Mouse (Mus musculus): ENCODE data around the gene Pik3ap1. TPM values are rescaled to one million over a fixed set of nuclear protein-coding genes. Genes with fewer than 3 reads are reported as not detected.

The Pik3ap1 gene
- polyA plus RNA-seq, 1 experiment from 2014 or later: 1.9 TPM

DNA sequence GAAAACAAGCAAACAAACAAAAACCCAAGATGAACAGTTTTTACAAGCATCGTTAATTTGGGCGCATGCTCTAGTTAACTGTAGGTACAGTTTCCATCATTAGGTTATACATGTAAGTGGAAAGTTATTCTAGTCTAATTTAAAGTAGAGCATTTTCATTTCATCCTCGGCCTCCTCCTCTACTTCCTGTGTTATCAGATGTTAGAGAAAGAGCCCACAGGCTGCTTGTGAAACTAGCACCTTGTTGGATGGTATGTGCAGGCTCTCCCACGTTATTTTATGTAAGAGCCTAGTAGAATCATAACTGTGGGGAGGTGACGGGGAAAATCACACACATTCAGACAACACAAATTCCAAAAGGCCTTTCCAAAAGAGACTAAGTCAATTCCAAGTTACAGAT is 19.3 kb downstream of the Pik3ap1 start:
- no peaks in the 10 kb centered on the region for H3K9me3 ChIP-seq
- H3K4me1 ChIP-seq: no peaks in the 10 kb centered on the region
- no peak for DNase-seq (ENCODE audit: extremely low spot score, low spot score)
- H3K4me3 ChIP-seq: no peak overlapping the region
- H3K27ac ChIP-seq: no peak overlapping the region
- no peaks in the 10 kb centered on the region for H3K36me3 ChIP-seq (replicated peaks)
- no peaks in the 10 kb centered on the region for H3K27me3 ChIP-seq (ENCODE audit: poor library complexity, severe bottlenecking)
- 91% methylated on average over 5 of the region's 5 CpGs for WGBS

- Histone ChIP-seq H3K4me1 (no peaks in the 10 kb centered on the region), H3K27me3 (ENCODE audit: poor library complexity, severe bottlenecking) (no peaks in the 10 kb centered on the region), H3K36me3 (replicated peaks) (no peaks in the 10 kb centered on the region), H3K4me3 (no peak overlapping the region), H3K9me3 (no peaks in the 10 kb centered on the region), H3K27ac (no peak overlapping the region)
- WGBS: 90% methylated on average over 3 of the region's 3 CpGs
- DNase-seq (ENCODE audit: extremely low spot score, low spot score): no peak
These were observed 20.4 kb downstream of the Pik3ap1 start for GRCm38 (mm10) chr19:41364509-41364908.

- Histone ChIP-seq H3K9me3 (no peaks in the 10 kb centered on the region), H3K27me3 (ENCODE audit: poor library complexity, severe bottlenecking) (no peaks in the 10 kb centered on the region), H3K27ac (no peak overlapping the region), H3K4me3 (no peak overlapping the region), H3K36me3 (replicated peaks) (no peaks in the 10 kb centered on the region), H3K4me1 (no peaks in the 10 kb centered on the region)
- no peak for DNase-seq (ENCODE audit: extremely low spot score, low spot score)
- WGBS: 91% methylated on average over 2 of the region's 2 CpGs
These were observed 21.9 kb downstream of the Pik3ap1 start for GRCm38 (mm10) chr19:41362963-41363362.

DNA sequence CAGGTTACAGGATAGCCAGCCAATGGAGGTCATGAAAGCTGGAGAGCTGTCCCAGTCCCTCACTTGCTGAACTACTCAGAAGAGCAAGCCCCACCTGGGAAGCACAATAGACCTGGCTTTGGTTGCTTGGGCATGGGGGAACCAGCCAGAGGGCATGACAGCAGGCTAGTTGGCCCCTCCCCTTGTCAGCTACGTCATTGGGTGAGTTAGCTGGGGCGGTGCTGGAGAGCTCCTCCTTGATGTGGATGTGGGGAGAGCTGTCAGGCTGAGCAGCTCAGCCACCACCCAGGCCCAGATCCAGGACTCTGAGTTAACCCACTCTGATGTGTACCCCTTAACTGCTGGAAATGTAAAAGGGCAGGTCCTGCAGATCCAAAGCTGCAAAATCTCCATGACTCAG is 24.4 kb downstream of the Pik3ap1 start:
- no peak for DNase-seq (ENCODE audit: extremely low spot score, low spot score)
- Histone ChIP-seq H3K4me3 (no peak overlapping the region), H3K9me3 (no peaks in the 10 kb centered on the region), H3K4me1 (no peaks in the 10 kb centered on the region), H3K27me3 (ENCODE audit: poor library complexity, severe bottlenecking) (no peaks in the 10 kb centered on the region), H3K36me3 (replicated peaks) (no peaks in the 10 kb centered on the region), H3K27ac (no peak overlapping the region)
- WGBS: 12% methylated on average over 2 of the region's 2 CpGs

DNA sequence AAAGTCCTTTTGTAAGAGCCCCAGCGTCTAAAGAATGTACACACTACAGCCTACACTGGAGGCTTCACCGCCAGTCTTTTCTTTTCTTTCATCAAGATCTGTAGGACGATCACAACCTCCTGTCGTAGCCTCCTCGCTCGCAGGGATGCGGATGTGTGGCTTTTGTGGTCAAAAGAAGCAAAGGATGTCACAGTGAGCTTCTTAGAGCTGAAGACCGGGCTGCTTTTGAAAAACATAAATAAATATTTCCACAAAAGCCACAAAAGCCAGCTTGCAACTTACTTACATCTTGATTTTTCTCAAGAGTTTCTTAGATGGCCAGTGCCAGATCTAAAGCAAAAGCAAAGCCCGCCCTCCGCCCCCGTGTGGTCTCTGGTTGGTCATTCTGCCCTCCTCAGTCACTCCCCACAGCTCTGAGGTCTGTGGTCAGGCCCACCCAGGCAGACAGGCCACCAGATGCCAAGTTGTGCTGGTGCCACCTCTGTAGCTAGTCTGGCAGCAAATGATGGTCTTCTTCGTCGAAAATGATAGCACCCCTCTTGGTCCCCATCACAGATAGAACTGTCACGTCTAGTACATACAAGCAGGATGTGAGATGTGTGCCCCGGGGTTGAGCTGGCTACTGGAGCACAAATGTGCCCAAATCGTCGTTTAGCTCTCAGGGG is 30.5 kb downstream of the Pik3ap1 start:
- no peak overlapping the region for H3K4me3 ChIP-seq
- H3K9me3 ChIP-seq: no peaks in the 10 kb centered on the region
- H3K27ac ChIP-seq: no peak overlapping the region
- DNase-seq (ENCODE audit: extremely low spot score, low spot score): no peak
- H3K36me3 ChIP-seq (replicated peaks): no peaks in the 10 kb centered on the region
- no peaks in the 10 kb centered on the region for H3K4me1 ChIP-seq
- 89% methylated on average over 17 of the region's 17 CpGs for WGBS
- H3K27me3 ChIP-seq (ENCODE audit: poor library complexity, severe bottlenecking): no peaks in the 10 kb centered on the region

DNA sequence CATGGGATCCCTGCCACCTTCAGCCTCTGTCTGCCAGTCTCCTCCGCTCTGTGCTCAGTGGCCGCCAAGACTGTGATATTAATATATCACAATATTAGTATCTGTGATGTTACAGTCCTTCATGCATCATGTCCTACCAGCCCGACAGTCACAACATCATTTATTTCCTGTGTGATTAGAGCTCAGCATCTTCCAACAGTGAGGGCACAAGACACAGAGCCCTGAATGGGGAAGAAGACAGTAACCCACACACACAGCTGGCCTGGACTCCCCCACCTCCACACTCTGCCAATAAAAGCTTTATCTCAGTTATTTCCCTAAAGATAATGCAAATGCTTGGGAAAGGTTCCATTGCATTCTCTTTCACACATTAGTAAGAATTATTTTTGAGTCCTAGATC is 35.3 kb downstream of the Pik3ap1 start:
- no peak overlapping the region for H3K4me3 ChIP-seq
- H3K4me1 ChIP-seq: peaks cover 31% of the 10 kb centered on the region
- H3K9me3 ChIP-seq: no peaks in the 10 kb centered on the region
- H3K27me3 ChIP-seq (ENCODE audit: poor library complexity, severe bottlenecking): no peaks in the 10 kb centered on the region
- 97% methylated on average over 3 of the region's 3 CpGs for WGBS
- H3K36me3 ChIP-seq (replicated peaks): no peaks in the 10 kb centered on the region
- no peak for DNase-seq (ENCODE audit: extremely low spot score, low spot score)
- H3K27ac ChIP-seq: no peak overlapping the region

DNA sequence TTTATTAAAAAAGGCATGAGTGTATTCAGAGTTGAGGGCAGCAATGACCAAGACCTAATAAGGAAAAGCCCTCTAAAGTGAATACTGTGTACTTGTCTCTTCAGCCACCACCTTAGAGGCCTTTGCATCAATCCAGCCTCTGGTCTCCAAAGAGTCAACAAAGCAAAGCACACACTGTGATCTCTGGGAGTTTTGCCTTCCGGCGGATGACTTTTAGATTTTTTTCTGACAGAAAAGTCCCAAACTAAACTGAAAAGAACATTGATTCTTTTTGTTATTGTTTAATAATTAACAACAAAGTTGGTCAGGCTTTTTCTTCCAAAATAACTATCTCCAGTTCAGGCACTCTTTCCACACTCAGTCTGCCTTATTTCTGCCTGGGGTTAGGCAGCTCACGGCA is 36.7 kb downstream of the Pik3ap1 start:
- Histone ChIP-seq H3K36me3 (replicated peaks) (no peaks in the 10 kb centered on the region), H3K27ac (no peak overlapping the region), H3K4me1 (peaks cover 32% of the 10 kb centered on the region), H3K9me3 (no peaks in the 10 kb centered on the region), H3K4me3 (no peak overlapping the region), H3K27me3 (ENCODE audit: poor library complexity, severe bottlenecking) (no peaks in the 10 kb centered on the region)
- WGBS: 96% methylated on average over 3 of the region's 3 CpGs
- no peak for DNase-seq (ENCODE audit: extremely low spot score, low spot score)

GRCm38 (mm10) chr19:41347326-41347725 is 37.6 kb downstream of the Pik3ap1 start:
- no peaks in the 10 kb centered on the region for H3K36me3 ChIP-seq (replicated peaks)
- peaks cover 32% of the 10 kb centered on the region for H3K4me1 ChIP-seq
- H3K27ac ChIP-seq: no peak overlapping the region
- WGBS: 85% methylated on average over 4 of the region's 4 CpGs
- no peak overlapping the region for H3K4me3 ChIP-seq
- H3K27me3 ChIP-seq (ENCODE audit: poor library complexity, severe bottlenecking): no peaks in the 10 kb centered on the region
- no peak for DNase-seq (ENCODE audit: extremely low spot score, low spot score)
- H3K9me3 ChIP-seq: no peaks in the 10 kb centered on the region

DNA sequence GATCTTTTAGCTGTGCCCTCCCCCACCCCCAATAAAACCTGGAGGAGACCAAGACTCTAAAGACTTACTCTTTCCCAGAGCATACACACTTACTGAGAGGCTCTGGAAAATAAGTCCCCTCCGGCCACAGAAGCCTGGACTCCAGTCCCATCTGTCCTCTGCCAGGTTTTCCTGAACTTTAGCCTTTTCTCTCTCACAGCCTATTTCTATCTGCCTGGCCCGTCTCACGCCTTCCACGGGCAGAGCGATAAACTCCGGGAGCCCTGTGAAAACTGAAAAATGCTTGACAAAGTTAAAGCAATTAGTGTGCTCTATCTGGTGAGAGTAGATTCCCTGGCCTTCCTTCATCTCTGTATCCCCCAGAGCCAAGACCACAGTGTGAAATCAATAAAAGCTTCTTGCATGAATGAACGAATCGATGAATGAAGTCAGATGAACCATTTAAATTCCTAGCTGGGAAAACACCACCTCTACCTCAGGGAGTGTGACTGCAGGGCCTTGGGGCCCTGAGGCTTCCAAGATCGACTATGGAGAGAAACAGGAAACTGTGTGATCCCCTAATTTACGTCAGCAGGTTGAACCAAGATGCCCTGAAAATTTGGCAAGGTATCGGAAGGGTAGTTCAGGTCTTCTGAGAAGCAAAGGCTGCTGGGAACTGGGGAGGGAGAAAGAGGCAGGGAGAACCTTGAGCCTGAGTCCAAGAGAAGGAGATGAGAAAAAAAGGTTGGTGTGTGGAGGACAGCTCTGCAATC is 38.6 kb downstream of the Pik3ap1 start:
- Histone ChIP-seq H3K4me1 (peaks cover 35% of the 10 kb centered on the region), H3K27ac (no peak overlapping the region; the same call in 1 of the 2 replicates), H3K4me3 (no peak overlapping the region), H3K27me3 (ENCODE audit: poor library complexity, severe bottlenecking) (no peaks in the 10 kb centered on the region), H3K36me3 (replicated peaks) (no peaks in the 10 kb centered on the region), H3K9me3 (no peaks in the 10 kb centered on the region)
- 65% methylated on average over 11 of the region's 11 CpGs for WGBS
- no peak for DNase-seq (ENCODE audit: extremely low spot score, low spot score)

GRCm38 (mm10) chr19:41345028-41345741 is 39.7 kb downstream of the Pik3ap1 start:
- Histone ChIP-seq H3K27me3 (ENCODE audit: poor library complexity, severe bottlenecking) (no peaks in the 10 kb centered on the region), H3K4me1 (peaks cover 35% of the 10 kb centered on the region), H3K27ac (0 out of 2 replicates have a peak overlapping the region, but pooled peaks have one; percentile 51), H3K9me3 (no peaks in the 10 kb centered on the region), H3K36me3 (replicated peaks) (no peaks in the 10 kb centered on the region), H3K4me3 (no peak overlapping the region)
- DNase-seq (ENCODE audit: extremely low spot score, low spot score): no peak
- WGBS: 70% methylated on average over 11 of the region's 11 CpGs

GRCm38 (mm10) chr19:41344666-41345027 is 40.3 kb downstream of the Pik3ap1 start:
- Histone ChIP-seq H3K36me3 (replicated peaks) (no peaks in the 10 kb centered on the region), H3K4me1 (peaks cover 35% of the 10 kb centered on the region), H3K9me3 (no peaks in the 10 kb centered on the region), H3K4me3 (no peak overlapping the region), H3K27me3 (ENCODE audit: poor library complexity, severe bottlenecking) (no peaks in the 10 kb centered on the region), H3K27ac (0 out of 2 replicates have a peak overlapping the region, but pooled peaks have one; percentile 51)
- WGBS: 87% methylated on average over 8 of the region's 8 CpGs
- DNase-seq (ENCODE audit: extremely low spot score, low spot score): no peak

DNA sequence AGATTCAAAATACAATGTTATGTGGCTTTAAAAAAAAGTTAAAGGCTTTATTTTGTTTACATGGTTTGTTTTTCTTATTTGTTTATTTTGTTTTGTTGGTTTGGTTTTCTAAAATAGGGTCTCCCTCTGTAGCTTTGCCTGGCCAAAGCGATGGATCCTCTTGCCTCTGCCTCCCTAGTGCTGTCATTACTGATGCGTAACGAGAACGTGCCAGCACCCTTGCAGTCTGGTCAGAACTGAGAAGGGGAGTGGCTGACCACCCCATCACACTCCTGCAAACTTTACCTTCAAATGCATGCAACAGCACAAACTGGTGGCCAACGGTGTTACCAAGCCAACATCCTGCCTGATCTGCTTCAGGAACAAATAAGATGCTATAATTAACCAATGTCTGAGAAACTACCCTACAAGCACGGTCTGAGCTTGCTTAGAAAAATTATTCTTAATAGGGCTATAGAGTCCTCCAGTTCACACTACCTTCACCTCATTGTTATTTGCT is 42.3 kb downstream of the Pik3ap1 start:
- Histone ChIP-seq H3K4me3 (no peak overlapping the region), H3K27me3 (ENCODE audit: poor library complexity, severe bottlenecking) (no peaks in the 10 kb centered on the region), H3K9me3 (no peaks in the 10 kb centered on the region), H3K36me3 (replicated peaks) (no peaks in the 10 kb centered on the region), H3K4me1 (peaks cover 40% of the 10 kb centered on the region), H3K27ac (no peak overlapping the region)
- no peak for DNase-seq (ENCODE audit: extremely low spot score, low spot score)
- WGBS: 87% methylated on average over 6 of the region's 6 CpGs

DNA sequence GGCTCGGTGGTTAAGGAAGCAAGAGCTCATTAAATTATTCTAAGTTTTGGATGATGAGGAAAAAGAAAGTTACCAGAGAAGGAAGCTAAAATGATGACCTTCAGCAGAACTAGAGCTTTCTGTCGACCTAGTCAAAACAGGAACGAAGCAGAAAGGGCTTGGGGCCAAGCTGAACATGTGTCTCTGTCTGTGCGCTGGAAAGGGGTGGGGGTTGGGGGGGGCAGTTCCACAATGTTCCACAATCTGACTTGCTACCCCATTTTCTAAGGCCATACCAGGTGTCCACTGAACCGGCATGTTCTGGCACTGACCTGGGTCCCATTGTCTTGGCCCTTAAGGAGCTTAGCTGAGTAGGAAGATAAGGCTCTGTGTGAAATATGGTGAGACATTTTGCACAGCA is 43.2 kb downstream of the Pik3ap1 start:
- H3K9me3 ChIP-seq: no peaks in the 10 kb centered on the region
- H3K27ac ChIP-seq: no peak overlapping the region
- H3K4me1 ChIP-seq: peaks cover 30% of the 10 kb centered on the region
- no peak for DNase-seq (ENCODE audit: extremely low spot score, low spot score)
- no peaks in the 10 kb centered on the region for H3K27me3 ChIP-seq (ENCODE audit: poor library complexity, severe bottlenecking)
- no peak overlapping the region for H3K4me3 ChIP-seq
- WGBS: 82% methylated on average over 5 of the region's 5 CpGs
- H3K36me3 ChIP-seq (replicated peaks): no peaks in the 10 kb centered on the region
